Mouse (Mus musculus): ENCODE data around the gene Wfdc12. TPM values are rescaled to one million over a fixed set of nuclear protein-coding genes. Genes with fewer than 3 reads are reported as not detected.

The Wfdc12 gene
- polyA plus RNA-seq, 1 experiment from 2014 or later, result not detected

- no peak for TF ChIP-seq CTCF (IDR thresholded peaks at IDR 0.05)
- POLR2A ChIA-PET, result no interaction called here
- no peak for ATAC-seq
Measured at GRCm38 (mm10) chr2:164154007-164154406, 36.4 kb downstream of the Wfdc12 start.

GRCm38 (mm10) chr2:164152341-164152740 lies 38.1 kb downstream of the Wfdc12 start:
- TF ChIP-seq CTCF (IDR thresholded peaks at IDR 0.05), result no peak
- no peaks in the 10 kb centered on the region for H3K27me3 ChIP-seq
- in situ Hi-C loops (cut with MboI; ENCODE audit: low pct_unique_long_range_greater_than_20kb), result no loop called here
- CTCF ChIA-PET, result no interaction called here
- ATAC-seq (no peak), DNase-seq (ENCODE audit: low read depth, low spot score) (no peak)
- POLR2A ChIA-PET, result no interaction called here

More at GRCm38 (mm10) chr2:164154007-164154406, 36.4 kb downstream of the Wfdc12 start:
- no peak for DNase-seq (ENCODE audit: low read depth, low spot score)
- CTCF ChIA-PET, result interaction anchor here (1.2 kb wide), 1 partner anchor 10 kb away, joined by 3 read pairs; no protein-coding TSS in a partner anchor
- no peaks in the 10 kb centered on the region for H3K27me3 ChIP-seq
- in situ Hi-C loops (cut with MboI; ENCODE audit: low pct_unique_long_range_greater_than_20kb), result no loop called here

GRCm38 (mm10) chr2:164150086-164150760 lies 40.2 kb downstream of the Wfdc12 start:
- ATAC-seq (peak; percentile 26), DNase-seq (ENCODE audit: low read depth, low spot score) (no peak)
- in situ Hi-C loops (cut with MboI; ENCODE audit: low pct_unique_long_range_greater_than_20kb), result no loop called here
- H3K27me3 ChIP-seq, result no peaks in the 10 kb centered on the region
- POLR2A ChIA-PET, result interaction anchor here (0.7 kb wide), 1 partner anchor 58 kb away, joined by 3 read pairs; no protein-coding TSS in a partner anchor
- no peak for TF ChIP-seq CTCF (IDR thresholded peaks at IDR 0.05)
- CTCF ChIA-PET, result interaction anchor here (0.6 kb wide), 1 partner anchor 30 kb away, joined by 3 read pairs; no protein-coding TSS in a partner anchor

GRCm38 (mm10) chr2:164146556-164146955 lies 43.9 kb downstream of the Wfdc12 start:
- DNase-seq (ENCODE audit: low read depth, low spot score) (no peak), ATAC-seq (no peak)
- TF ChIP-seq CTCF (IDR thresholded peaks at IDR 0.05), result no peak
- in situ Hi-C loops (cut with MboI; ENCODE audit: low pct_unique_long_range_greater_than_20kb), result no loop called here
- CTCF ChIA-PET, result interaction anchor here (1.1 to 2.6 kb wide), 2 partner anchors 10 to 240 kb away, joined by 3 to 10 read pairs; no protein-coding TSS in a partner anchor
- POLR2A ChIA-PET, result no interaction called here
- H3K27me3 ChIP-seq, result no peaks in the 10 kb centered on the region

GRCm38 (mm10) chr2:164144541-164144940 lies 45.9 kb downstream of the Wfdc12 start:
- in situ Hi-C loops (cut with MboI; ENCODE audit: low pct_unique_long_range_greater_than_20kb), result no loop called here
- TF ChIP-seq CTCF (IDR thresholded peaks at IDR 0.05), result no peak
- DNase-seq (ENCODE audit: low read depth, low spot score) (no peak), ATAC-seq (no peak)
- ChIA-PET POLR2A (no interaction called here), CTCF (interaction anchor here (0.9 to 1.5 kb wide), 2 partner anchors 13 to 245 kb away, joined by 3 to 5 read pairs; partner anchors contain the start of gene Slpi)
- H3K27me3 ChIP-seq, result no peaks in the 10 kb centered on the region

GRCm38 (mm10) chr2:164144025-164144424 lies 46.4 kb downstream of the Wfdc12 start:
- DNase-seq (ENCODE audit: low read depth, low spot score), result no peak
- POLR2A ChIA-PET, result no interaction called here
- no peak for ATAC-seq
- TF ChIP-seq CTCF (IDR thresholded peaks at IDR 0.05), result no peak
- CTCF ChIA-PET, result interaction anchor here (1.5 kb wide), 1 partner anchor 246 kb away, joined by 5 read pairs; the partner anchor contains the start of gene Slpi
- in situ Hi-C loops (cut with MboI; ENCODE audit: low pct_unique_long_range_greater_than_20kb), result no loop called here
- no peaks in the 10 kb centered on the region for H3K27me3 ChIP-seq

DNA sequence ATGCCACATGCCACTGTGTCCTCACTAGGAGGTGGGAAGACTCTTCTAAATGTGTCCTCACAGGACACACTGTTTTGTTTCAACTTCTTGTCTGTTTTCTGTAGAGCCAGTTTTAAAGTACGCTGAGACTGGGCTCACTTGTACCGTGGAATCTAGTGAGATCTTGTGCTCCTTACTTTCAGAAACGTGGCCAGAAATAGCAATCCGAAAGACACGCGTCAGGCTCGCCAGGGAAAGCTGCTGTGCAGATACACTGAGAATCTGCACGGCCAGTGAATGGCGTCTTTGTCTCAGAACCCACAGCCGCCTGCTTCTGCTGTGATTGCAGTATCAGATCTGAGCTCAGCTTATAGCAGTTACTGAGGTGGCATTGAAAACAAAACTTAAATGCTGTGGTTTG lies 48.4 kb downstream of the Wfdc12 start:
- in situ Hi-C loops (cut with MboI; ENCODE audit: low pct_unique_long_range_greater_than_20kb), result no loop called here
- H3K27me3 ChIP-seq, result no peaks in the 10 kb centered on the region
- ATAC-seq (no peak), DNase-seq (ENCODE audit: low read depth, low spot score) (no peak)
- CTCF ChIA-PET, result interaction anchor here (1.2 to 1.3 kb wide), 2 partner anchors 34 to 37 kb away, joined by 3 read pairs; no protein-coding TSS in a partner anchor
- POLR2A ChIA-PET, result no interaction called here
- no peak for TF ChIP-seq CTCF (IDR thresholded peaks at IDR 0.05)

Other genes starting within 250 kb of the Wfdc12 start
- gene Ywhab, start 195.6 kb downstream of the Wfdc12 start, polyA plus RNA-seq (2021), result 219 TPM
- 0.60 TPM for gene Pabpc1l, start 165.2 kb downstream of the Wfdc12 start, polyA plus RNA-seq (2021)
- 28.8 TPM for gene Stk4, start 120.3 kb downstream of the Wfdc12 start, polyA plus RNA-seq (2021)
- gene Tomm34, start 119.4 kb downstream of the Wfdc12 start, polyA plus RNA-seq (2021), result 58.3 TPM
- not detected for gene Kcns1, start 19.5 kb downstream of the Wfdc12 start, polyA plus RNA-seq (2021)
- 0.05 TPM for gene Wfdc5, start 7.9 kb downstream of the Wfdc12 start, polyA plus RNA-seq (2021)
- not detected for gene Wfdc15a, start 9.5 kb upstream of the Wfdc12 start, polyA plus RNA-seq (2021)
- not detected for gene Wfdc15b, start 31.1 kb upstream of the Wfdc12 start, polyA plus RNA-seq (2021)
- gene Svs2, start 47.9 kb upstream of the Wfdc12 start, polyA plus RNA-seq (2021), result not detected
- not detected for gene Svs3b, start 66.0 kb upstream of the Wfdc12 start, polyA plus RNA-seq (2021)
- gene Svs4, start 87.9 kb upstream of the Wfdc12 start, polyA plus RNA-seq (2021), result not detected
- not detected for gene Svs3a, start 98.7 kb upstream of the Wfdc12 start, polyA plus RNA-seq (2021)
- not detected for gene Svs6, start 126.1 kb upstream of the Wfdc12 start, polyA plus RNA-seq (2021)
- not detected for gene Svs5, start 142.1 kb upstream of the Wfdc12 start, polyA plus RNA-seq (2021)
- 149 TPM for gene Slpi, start 198.5 kb upstream of the Wfdc12 start, polyA plus RNA-seq (2021)
- gene Rbpjl, start 212.5 kb upstream of the Wfdc12 start, polyA plus RNA-seq (2021), result 0.06 TPM
- 0.10 TPM for gene Matn4, start 214.6 kb upstream of the Wfdc12 start, polyA plus RNA-seq (2021)